Mouse (Mus musculus): ENCODE measurements around the gene Klhdc2.
A peak's percentile ranks its signal among the peaks of the same experiment; 100 is the strongest.

The Klhdc2 gene

DNA sequence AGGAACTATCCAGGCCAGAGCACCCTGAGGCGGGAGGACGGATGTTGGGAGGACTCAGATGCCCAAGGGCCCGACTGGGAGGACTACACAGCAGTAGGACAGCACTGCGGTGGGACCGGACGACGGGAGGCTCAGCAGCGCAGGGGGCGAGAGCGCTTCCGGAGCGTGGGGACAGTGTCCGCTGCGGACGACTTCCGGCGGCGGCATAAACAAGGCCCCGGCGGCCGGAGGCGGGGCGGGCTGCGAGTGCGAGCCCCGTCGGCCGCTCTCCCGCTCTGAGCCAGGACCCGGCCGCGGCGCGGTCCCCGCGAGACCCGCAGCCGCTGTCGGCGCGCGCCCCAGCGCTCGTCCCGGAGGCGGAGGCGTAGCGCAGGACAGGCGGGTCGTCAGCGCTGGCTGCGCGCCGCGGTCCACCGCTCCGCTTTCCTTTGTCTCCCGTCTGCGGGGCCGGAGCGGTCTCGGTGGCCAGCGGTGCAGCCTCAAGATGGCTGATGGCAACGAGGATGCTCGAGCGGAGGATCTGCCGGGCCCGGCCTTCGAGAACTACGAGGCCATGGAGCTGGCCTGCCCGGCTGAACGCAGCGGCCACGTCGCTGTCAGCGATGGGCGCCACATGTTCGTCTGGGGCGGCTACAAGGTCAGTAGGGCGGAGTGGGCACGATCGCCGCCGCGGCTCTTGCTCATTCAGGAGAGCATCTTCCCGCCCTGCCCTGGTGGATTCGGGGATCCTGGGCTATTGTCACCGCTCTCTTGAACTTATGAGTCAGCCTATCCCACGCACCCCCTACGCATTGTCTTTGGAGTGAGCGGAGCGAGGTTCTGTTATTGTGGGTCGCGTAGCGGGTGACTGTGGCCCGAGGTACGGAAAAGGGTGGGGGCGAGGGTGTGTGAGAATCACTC lies at the start of gene Klhdc2:
TSS of gene Klhdc2 (plus strand) at position 171 of the 900 bp plus-strand sequence.
- DNase-seq (ENCODE audit: low spot score): peak; percentile 92

DNA sequence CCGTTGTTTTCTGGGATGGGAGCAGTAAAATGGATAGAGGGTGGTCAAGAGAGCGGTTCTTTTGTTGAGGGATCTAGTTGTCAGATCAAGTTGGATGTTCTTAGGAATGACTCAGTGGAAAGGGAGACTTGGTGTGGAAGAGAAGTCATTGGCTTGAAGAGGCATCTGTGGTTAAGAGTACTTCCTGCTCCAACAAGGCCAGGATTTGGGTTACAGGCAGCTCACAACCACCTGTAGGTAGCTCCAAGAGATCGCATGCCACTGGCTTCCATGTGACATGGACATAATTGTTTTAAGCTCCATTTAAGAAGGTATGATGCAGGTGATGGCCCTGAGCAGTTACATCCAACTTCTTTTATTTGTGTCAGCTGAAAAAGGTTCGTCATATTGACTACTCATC lies 46.7 kb upstream of the Klhdc2 start:
- DNase-seq (ENCODE audit: low spot score): no peak

DNA sequence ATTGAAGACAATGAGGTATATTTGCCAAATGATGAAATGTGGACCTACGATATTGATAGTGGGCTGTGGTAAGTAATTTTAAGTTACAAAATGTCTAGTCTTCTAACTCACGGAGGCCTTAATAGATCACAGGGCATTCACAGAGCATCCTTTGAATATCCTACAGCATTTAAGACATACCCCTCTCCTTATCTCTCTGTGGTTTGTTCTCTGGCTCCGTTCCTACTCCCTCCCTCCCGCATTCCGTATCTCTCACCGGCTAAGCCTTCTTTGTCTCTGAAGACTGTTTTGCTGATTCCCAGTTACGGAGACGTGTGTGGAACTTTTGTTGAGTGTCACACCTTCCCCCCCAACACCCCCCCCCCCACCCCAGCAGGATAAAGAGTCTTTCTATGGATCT lies 45.7 kb upstream of the Klhdc2 start:
- no peak for DNase-seq (ENCODE audit: low spot score)

DNA sequence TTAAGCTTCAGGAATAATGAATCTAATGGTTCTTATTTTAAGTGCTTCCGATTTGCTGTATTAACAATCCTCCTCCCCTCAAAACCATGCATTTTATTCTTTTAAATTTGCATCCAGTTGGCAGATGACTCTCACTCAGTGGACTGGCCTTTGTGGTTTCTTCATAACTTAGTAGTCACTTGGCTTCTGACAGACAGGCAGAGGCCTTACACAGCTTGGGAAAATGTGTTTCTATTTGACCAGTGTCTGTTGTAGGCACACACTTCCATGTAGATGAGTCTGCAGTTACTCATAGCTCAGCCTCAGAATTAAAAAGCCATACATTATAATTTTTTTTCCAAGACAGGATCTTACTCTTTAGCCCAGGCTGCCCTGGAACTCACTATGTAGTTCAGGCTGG lies 42.7 kb upstream of the Klhdc2 start:
- DNase-seq (ENCODE audit: low spot score): no peak

DNA sequence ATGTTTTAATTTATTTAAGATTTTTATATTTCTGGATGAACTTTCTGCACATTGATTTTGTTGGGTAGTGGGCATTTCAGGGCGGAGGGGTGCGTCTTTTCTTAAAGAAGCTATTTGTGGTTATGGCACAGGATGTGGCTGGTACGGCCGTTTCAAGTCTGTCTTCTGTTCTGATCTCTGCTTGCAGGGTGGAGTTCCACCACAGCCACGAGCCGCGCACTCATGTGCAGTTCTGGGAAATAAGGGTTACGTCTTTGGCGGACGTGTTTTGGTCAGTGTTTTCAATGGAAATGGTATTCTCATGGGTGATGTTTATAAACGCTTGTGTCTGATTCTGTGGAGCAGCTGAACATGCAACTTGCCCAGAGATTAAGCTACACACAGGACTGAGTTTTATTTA lies 38.6 kb upstream of the Klhdc2 start:
- no peak for DNase-seq (ENCODE audit: low spot score)

DNA sequence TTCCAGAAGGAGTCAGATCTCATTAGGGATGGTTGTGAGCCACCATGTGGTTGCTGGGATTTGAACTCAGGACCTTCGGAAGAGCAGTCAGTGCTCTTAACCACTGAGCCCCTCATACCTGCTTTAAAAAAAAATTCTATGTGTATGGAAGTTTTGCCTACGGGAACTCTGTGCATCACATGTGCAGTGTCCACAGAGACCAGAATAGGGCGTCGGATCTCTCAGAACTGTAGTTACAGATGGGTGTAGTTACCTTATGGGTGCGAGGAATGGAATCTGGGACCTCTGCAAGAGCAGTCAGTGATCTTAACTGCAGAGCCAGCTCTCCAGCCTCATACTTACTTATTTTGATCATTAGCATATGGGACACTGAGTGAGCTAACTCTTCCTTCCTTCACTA lies 34.2 kb upstream of the Klhdc2 start:
- DNase-seq (ENCODE audit: low spot score): no peak

DNA sequence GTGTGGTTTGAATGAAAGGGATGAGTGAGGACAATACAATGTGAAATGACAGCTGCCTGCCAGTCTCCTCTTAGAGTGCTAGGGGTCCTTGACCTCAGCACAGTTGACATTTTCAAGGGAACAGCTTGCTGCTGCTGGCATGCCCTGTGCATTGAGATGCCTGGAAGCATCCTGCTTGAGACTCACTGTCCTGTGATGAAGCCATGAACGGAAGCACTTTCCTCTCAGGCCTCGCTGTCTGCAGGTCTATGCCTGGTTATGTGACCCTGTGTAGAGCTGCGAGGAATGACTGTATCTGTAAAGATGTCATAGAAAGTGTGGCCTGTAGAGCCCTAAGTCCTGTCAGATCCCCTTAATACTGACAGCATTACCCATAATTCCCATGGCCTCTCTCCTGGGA lies 31.4 kb upstream of the Klhdc2 start:
- no peak for DNase-seq (ENCODE audit: low spot score)

DNA sequence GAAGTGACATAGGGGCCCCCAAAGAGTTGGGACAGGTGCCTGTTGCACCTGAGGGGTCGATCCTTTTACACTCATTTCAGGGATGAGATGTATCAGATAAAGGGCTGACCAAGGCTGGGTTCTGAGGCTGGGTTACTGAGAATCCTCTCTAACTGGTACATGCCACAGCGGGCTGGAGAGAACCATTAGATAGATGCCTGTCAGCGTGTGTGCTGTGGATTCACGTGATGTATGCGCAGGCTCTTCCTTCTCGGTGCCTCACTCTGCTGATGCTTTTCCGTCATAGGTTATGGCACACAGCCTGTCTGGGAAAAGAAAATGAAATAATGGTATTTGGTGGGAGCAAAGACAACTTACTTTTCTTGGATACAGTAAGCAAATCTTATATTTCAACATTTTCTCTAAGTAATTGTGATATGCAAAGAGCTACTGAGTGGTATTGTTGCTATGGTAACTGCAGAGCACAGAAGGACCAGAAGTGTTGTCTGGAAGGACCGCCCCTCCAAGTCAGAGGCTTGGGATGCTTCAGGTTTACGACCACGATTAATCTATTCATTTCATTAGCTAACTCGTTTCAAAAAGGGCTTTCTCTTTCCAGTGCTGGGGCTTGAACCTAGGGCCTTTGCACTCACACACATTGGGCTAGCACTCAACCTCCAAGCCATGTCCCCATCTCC lies 28.4 kb upstream of the Klhdc2 start:
- no peak for DNase-seq (ENCODE audit: low spot score)

DNA sequence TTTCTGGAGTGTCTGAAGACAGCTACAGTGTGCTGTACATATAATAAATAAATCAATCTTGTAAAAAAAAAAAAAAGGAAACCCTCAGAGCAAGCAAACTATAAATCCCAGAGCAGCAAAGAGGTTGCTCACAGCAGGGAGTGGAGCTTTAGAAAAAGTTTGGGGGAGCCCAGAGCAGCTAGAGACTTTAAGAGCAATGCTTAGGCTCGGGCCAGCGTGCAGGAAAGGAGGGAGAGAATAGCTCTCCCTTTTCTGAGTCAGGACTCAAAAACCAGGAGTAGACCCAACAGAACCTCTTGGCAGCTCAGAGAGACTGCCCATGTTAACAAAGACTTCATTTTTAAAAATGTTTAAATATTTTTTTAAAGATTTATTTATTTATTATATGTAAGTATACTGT lies 27.5 kb upstream of the Klhdc2 start:
- DNase-seq (ENCODE audit: low spot score): no peak

DNA sequence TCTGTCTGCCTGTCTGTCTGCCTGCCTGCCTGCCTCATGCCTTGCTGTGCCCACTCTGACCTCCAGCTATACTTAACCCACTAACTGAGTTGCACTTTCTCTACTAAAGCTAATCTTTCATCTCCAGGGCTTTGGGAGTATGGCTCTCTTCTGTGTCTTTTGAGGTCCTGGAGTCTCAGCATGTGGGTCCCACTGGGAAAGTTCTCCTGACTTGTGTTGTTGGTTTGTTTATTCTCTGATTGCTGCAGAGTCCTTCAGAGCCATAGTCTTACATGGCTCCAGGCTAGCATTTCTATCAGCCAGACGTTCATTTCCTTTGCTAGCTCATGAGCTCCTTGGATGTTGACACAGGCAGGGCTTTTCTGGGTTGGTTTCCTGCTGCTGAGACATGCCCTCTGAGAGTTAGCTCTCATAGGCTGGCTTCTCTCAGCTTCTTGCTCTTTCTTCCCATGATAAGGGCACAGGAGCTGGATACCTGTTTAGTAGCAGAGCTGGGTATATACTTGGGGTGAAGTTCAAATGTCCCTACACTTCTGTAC lies 16.5 kb upstream of the Klhdc2 start:
- no peak for DNase-seq (ENCODE audit: low spot score)

DNA sequence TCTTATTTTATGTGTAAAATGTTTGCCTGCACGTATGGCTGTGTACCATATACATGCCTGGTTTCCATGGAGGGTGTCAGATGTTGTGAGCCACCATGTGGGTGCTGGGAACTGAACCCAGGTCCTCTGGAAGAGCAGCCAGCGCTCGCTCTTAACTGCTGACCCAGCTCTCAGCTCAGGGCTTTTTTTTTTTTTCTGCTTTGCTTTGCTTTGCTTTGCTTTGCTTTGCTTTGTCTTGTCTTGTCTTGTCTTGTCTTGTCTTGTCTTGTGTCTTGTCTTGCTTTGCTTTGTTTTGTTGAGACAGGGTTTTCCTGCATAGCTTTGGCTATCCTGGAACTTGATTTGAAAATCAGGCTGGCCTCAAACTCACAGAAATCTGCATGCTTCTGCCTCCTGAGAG lies 15.6 kb upstream of the Klhdc2 start:
- no peak for DNase-seq (ENCODE audit: low spot score)

DNA sequence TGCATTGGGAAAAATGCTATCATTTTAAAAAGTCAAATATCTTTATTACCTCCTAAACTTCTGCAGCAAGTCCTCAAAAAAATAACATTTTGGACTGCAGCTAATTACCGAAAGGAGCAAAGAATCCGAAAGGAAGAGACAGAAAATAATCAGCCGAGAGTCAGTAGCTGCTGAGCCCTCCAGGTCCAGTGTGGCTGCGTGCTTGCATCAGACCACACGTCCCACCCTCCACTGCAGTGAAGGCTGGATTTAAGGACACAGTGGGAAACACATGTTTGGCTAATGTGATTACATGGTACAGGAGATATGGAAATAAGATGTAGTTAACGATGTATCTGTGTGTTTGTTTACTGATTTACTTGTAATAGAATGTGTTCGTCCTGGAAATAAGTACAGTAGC lies 13.3 kb upstream of the Klhdc2 start:
- DNase-seq (ENCODE audit: low spot score): no peak

DNA sequence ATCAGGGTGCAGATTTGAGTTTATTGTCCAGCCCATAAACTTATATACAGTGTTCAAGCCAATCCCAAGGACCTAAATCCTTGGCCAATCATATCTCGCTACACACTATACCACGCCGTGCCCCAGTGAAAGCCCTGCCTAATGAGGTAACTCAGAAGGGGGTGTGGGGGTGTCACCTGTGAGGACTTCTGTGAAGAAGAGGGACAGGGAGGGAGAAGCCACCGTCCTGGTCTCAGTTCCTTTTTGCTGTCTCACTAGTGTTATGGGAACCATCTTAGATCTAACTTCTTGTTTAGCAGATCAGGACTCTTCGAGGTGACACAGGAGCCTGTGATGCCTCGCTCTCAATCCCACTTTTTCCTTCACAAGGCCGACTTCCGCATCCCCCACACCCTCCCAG lies 8.9 kb upstream of the Klhdc2 start:
- no peak for DNase-seq (ENCODE audit: low spot score)

DNA sequence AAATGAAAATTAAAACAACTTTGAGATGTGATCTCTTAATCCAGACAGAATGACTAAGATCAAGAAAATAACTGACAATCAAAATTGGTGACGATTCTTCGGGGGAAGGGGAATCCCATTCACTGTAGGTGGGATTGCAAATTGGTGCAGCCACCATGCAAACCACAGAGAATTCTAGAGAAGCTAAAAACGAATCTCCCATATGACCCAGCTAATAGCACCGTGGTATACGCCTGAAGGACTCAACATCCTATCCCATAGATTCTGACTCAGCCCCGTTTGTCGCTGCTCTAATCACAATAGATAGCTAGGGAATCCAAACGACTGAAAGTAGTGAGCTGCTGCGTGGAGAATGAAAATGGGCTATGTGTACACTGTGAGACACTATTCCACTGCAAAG lies 7.8 kb upstream of the Klhdc2 start:
- no peak for DNase-seq (ENCODE audit: low spot score)

DNA sequence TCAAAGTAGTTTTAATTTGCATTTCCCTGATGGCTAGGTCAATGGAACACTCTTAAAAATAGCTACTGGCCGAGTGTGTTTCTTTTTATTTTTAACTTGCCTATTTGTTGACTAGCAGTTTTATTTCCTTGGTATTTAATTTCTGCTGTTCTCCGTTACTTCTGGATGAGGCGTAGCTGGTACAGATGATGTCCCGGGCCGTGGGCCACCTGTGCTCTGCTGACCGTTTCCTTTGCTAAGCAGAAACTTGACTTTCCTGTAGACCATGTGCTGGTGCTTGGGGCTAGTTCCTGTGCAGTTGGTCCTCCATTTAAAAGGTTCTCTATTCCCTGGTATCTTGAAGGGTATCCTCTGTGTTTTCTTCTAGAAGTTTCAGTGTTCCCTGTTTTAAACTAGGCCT lies 4.1 kb upstream of the Klhdc2 start:
- no peak for DNase-seq (ENCODE audit: low spot score)

DNA sequence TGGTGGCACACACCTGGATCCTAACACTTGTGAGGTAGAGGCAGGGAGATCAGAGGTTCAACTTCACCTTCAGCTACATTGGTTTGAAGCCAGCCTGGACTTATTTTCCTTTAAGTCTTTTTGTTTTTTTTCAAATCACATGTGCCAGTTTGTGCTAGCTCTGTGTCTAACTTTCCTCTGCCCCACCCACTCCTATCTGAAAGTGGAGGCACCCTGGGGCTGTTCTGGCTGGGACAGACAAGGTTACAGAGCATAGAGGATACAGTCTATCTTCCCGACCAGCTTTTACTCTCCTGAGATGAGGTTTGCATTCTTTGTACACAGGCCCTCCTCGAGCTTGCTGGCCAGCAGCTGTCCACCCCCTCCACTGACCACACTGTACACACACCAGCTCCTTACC lies 2.7 kb upstream of the Klhdc2 start:
- DNase-seq (ENCODE audit: low spot score): no peak

DNA sequence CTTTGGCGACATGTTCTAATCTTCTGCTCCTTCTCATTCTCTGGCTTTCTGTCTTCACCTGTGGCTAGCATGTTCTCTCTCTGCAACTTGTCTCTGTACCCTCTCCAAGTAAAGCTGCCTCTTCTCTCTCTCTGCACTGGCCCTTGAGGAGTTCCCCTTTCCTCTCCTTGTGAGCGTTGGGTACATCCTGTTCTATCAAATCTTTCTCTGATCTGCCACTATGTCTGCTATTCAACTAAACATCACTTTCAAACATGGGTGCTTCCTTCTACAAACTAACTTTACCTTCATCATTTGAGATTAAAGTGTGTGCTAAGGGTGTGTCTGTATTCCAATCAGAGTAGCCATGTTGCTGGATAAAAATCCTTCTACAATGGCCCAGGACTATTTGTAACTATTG lies 1.5 kb upstream of the Klhdc2 start:
- no peak for DNase-seq (ENCODE audit: low spot score)

DNA sequence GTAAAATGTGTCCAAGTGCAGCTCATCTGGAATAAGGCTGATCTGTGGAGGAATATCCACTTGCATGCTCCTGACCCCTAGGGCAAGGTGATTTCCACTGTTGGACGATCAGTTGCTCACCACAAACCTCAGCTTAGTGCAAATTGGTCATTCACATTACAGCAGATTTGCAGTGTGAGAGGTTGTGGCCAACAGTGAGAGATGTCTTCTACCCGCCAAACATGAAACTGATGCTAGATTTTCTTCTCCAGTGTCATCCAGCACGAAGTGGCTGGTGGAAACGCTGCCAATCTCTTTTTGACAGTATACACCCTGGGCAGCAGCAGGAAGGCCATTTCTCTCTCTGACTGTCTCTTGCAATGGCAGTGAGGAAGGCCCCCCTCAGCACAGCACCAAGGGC lies 830 bp upstream of the Klhdc2 start:
- no peak for DNase-seq (ENCODE audit: low spot score)

DNA sequence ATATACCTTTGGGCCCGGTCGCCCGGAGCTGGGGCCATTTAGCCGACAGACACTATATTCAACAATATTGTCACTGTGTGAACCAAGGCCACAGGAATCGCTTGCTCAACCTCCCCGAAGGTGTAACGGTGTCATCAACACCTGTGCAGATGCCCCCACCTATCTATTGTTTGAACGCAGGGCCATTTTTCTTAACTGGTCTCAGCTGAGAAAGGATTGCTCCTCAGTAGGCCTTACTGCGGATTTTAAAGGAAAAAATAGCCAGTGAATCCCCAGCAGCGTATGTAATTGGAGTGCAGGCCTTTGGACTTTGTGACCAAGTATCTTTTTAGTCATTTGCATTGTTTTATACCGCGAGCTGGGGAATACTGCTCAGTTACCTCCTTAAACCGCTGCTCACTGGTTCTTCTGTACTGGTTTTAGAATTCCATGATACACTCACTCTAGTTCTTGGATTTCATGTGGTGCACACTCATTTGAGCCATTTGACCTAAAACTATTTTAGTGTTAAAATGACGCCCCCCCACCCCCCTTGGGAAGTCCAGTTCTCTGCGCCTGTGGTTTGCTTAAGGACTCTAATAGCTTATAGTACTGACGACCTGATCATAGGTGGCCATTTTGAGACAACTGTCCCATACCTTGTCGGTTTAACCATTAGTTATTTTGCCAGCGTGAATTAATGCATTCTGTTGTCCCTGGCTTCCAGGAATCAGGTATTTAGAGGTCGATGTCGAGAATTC lies 1.1 kb downstream of the Klhdc2 start:
- peak; percentile 22 for DNase-seq (ENCODE audit: low spot score)

DNA sequence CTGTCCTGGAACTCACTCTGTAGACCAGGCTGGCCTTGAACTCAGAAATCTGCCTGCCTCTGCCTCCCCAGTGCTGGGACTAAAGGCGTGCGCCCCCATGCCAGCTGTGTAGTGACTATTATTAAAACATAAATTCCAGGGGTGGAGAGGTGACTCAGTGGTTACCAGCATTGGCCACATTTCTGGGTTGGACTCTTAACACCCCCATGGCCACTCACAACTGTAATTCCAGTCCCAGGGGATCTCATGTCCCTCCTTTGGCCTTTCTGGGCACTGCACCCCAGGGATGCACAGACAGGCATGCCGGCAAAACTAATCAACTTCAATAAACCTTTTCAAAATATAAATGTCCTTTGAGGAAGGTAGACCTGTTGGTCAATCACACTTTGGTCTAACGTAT lies 1.8 kb downstream of the Klhdc2 start:
- no peak for DNase-seq (ENCODE audit: low spot score)

DNA sequence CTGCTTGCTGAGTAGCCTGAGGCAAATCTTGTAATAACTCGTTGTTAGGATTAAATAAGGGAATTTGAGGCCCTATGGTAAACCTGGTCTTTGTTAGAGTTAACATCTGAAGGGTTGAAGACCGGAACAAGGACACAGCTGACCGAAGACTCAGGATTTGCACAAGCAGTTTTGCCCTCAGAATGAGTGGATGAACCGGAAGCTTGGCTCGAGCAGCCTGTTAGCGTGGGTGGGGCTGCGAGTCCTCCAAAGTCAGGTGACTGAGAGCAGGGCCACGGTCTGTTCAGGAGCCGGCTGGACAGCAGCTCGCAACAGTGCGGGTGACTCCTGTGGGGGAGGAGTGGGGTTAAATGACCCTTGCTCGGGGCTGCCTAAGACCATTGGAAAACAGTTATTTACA lies 2.8 kb downstream of the Klhdc2 start:
- no peak for DNase-seq (ENCODE audit: low spot score)

DNA sequence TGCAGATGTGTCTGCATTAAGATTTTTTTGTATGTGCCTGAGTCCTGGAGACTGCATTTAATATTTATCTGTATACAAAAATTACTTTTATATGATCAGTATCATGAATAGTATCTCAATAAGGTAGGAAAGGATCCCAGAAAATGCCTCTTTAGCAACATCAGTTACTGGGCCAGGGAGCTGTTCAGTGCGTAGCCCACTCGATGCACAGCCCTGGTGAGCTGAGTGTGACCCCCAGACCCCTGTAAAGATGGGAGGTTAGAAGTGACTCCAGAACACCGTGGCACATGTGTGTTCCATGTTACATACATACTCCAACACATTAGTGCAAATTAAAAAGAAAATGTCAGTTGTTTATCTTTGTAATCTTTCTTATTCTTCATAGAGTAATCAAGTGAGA lies 3.4 kb downstream of the Klhdc2 start:
- DNase-seq (ENCODE audit: low spot score): no peak

DNA sequence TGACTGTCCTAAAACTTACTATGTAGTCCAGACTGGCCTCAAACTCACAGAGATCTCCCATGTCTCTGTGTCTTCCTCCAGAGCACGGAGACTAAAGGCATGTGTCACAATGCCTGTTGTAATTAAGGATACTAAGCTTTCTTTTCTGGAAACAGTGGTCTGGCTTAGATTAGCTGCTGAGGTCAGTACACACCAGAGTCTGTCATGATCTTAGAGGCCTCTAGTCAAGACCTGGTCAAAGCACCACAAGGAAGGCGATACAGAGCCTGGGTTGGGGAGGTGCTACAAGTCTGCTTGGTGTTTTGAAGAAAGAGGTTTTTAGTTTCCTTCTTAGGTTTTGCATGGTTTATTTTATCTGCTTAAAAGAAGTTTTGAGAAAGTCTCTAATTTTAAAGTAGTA lies 3.9 kb downstream of the Klhdc2 start:
- no peak for DNase-seq (ENCODE audit: low spot score)

Measured in adipocyte (in vitro differentiated cells).